Mouse (Mus musculus) MEL (cell line): ENCODE results near the gene Cachd1. TPM values are rescaled to one million over a fixed set of nuclear protein-coding genes. Genes with fewer than 3 reads are reported as not detected.

Experiments
- DNase-seq: peaks from one replicate; pipeline ENCODE4 v3.0.0; 2011; ENCODE audit warnings: low read depth, low spot score
- H3K27ac ChIP-seq: 2 replicates; pipeline ENCODE4 v1.5.1; 2012; ENCODE audit warnings: low read depth, mild to moderate bottlenecking, control low read depth, low read length, moderate library complexity; ENCODE audit not compliant: control insufficient read depth
- H3K27me3 ChIP-seq, 2 experiments: fragments of 150-350 bp in 1 of 2; sonication (generic) in 1 of 2; 2 replicates each; pipeline ENCODE4 v1.6.1; 2012; ENCODE audit warnings: low read length in 2 of 2, mild to moderate bottlenecking in 2 of 2, improper control_type of control experiment in 1 of 2, moderate library complexity in 1 of 2; ENCODE audit not compliant: insufficient read depth in 2 of 2, control insufficient read depth in 1 of 2
- H3K36me3 ChIP-seq, 2 experiments: 2 replicates each; pipeline ENCODE4 v1.6.1; 2012 to 2014; ENCODE audit warnings: low read length in 2 of 2, improper control_type of control experiment in 1 of 2, inconsistent platforms in 1 of 2, mild to moderate bottlenecking in 1 of 2; ENCODE audit not compliant: insufficient read depth in 2 of 2, control insufficient read depth in 1 of 2
- H3K4me1 ChIP-seq, 2 experiments: fragments of 150-350 bp in 1 of 2; sonication (generic) in 1 of 2; 2 replicates each; pipeline ENCODE4 v1.6.1; 2012; ENCODE audit warnings: low read length in 2 of 2, improper control_type of control experiment in 1 of 2, mild to moderate bottlenecking in 1 of 2; ENCODE audit not compliant: insufficient read depth in 2 of 2, control insufficient read depth in 1 of 2
- H3K4me3 ChIP-seq, 2 experiments: fragments of 150-350 bp in 1 of 2; sonication (generic) in 1 of 2; 2 replicates each; pipeline ENCODE4 v1.5.1; 2012; ENCODE audit warnings: low read depth in 2 of 2, low read length in 2 of 2, mild to moderate bottlenecking in 2 of 2, moderate library complexity in 2 of 2, control low read depth in 1 of 2, improper control_type of control experiment in 1 of 2; ENCODE audit not compliant: control insufficient read depth in 1 of 2, insufficient read depth in 1 of 2
- H3K79me2 ChIP-seq: 2 replicates; pipeline ENCODE4 v1.6.1; 2012; ENCODE audit warnings: mild to moderate bottlenecking, low read length, moderate library complexity; ENCODE audit not compliant: control insufficient read depth, poor library complexity, insufficient read depth
- H3K9ac ChIP-seq: 2 replicates; pipeline ENCODE4 v1.6.1; 2012; ENCODE audit warnings: low read depth, mild to moderate bottlenecking, control low read depth, low read length, moderate library complexity; ENCODE audit not compliant: control insufficient read depth, poor library complexity, severe bottlenecking
- H3K9me3 ChIP-seq: fragments of 150-350 bp; sonication (generic); replicated peaks from 2 replicates; pipeline ENCODE4 v1.6.1; 2012; ENCODE audit warnings: mild to moderate bottlenecking, low read length, improper control_type of control experiment, moderate library complexity; ENCODE audit not compliant: insufficient read depth
- BHLHE40 ChIP-seq: IDR thresholded peaks from 2 replicates; pipeline ENCODE4 v1.6.1; 2012; ENCODE audit warnings: low read depth, mild to moderate bottlenecking, inconsistent platforms, low read length, improper control_type of control experiment, borderline replicate concordance
- CHD2 ChIP-seq: IDR thresholded peaks from 2 replicates; pipeline ENCODE4 v1.6.1; 2011; ENCODE audit warnings: low read length, improper control_type of control experiment
- E2F4 ChIP-seq: IDR thresholded peaks from 2 replicates; pipeline ENCODE4 v1.6.1; 2011; ENCODE audit warnings: low read depth, low read length, improper control_type of control experiment, borderline replicate concordance
- EP300 ChIP-seq, 2 experiments: IDR thresholded peaks; 2 replicates each; pipeline ENCODE4 v1.6.1; 2011; ENCODE audit warnings: improper control_type of control experiment in 2 of 2, low read length in 2 of 2, low read depth in 1 of 2, mild to moderate bottlenecking in 1 of 2
- GABPA ChIP-seq: IDR thresholded peaks from 2 replicates; pipeline ENCODE4 v1.6.1; 2012; ENCODE audit warnings: low read depth, mild to moderate bottlenecking, inconsistent platforms, low read length, improper control_type of control experiment, moderate library complexity
- GATA1 ChIP-seq: IDR thresholded peaks from 2 replicates; pipeline ENCODE4 v1.6.1; 2011; ENCODE audit warnings: low read depth, low read length, improper control_type of control experiment
- HCFC1 ChIP-seq: IDR thresholded peaks from 2 replicates; pipeline ENCODE4 v1.6.1; 2012; ENCODE audit warnings: low read depth, mild to moderate bottlenecking, inconsistent platforms, low read length, improper control_type of control experiment, moderate library complexity
- KAT2A ChIP-seq: conservative IDR thresholded peaks from 2 replicates; pipeline ENCODE4 v1.6.1; 2012; ENCODE audit warnings: low read depth, low read length, improper control_type of control experiment, inconsistent platforms
- MAX ChIP-seq: IDR thresholded peaks from 2 replicates; pipeline ENCODE4 v1.6.1; 2011; ENCODE audit warnings: low read length, improper control_type of control experiment
- MAZ ChIP-seq: IDR thresholded peaks from 2 replicates; pipeline ENCODE4 v1.6.1; 2012; ENCODE audit warnings: low read depth, mild to moderate bottlenecking, inconsistent platforms, low read length, improper control_type of control experiment
- MYB ChIP-seq: IDR thresholded peaks from 2 replicates; pipeline ENCODE4 v1.6.1; 2011; ENCODE audit warnings: mild to moderate bottlenecking, low read depth, low read length, improper control_type of control experiment
- MYC ChIP-seq: IDR thresholded peaks from 2 replicates; pipeline ENCODE4 v1.6.1; 2011; ENCODE audit warnings: low read depth, mild to moderate bottlenecking, low read length, improper control_type of control experiment, moderate library complexity
- NELFE ChIP-seq: IDR thresholded peaks from 2 replicates; pipeline ENCODE4 v1.6.1; 2011; ENCODE audit warnings: low read depth, low read length, improper control_type of control experiment
- NRF1 ChIP-seq: IDR thresholded peaks from 2 replicates; pipeline ENCODE4 v1.6.1; 2014; ENCODE audit warnings: low read depth, mild to moderate bottlenecking, inconsistent platforms, low read length, improper control_type of control experiment, moderate library complexity; ENCODE audit not compliant: poor library complexity, insufficient read depth, severe bottlenecking
- RAD21 ChIP-seq: IDR thresholded peaks from 2 replicates; pipeline ENCODE4 v1.6.1; 2011; ENCODE audit warnings: mild to moderate bottlenecking, low read depth, low read length, improper control_type of control experiment
- RCOR1 ChIP-seq: IDR thresholded peaks from 2 replicates; pipeline ENCODE4 v1.6.1; 2012; ENCODE audit warnings: low read depth, mild to moderate bottlenecking, inconsistent platforms, low read length, improper control_type of control experiment
- SIN3A ChIP-seq: IDR thresholded peaks from 2 replicates; pipeline ENCODE4 v1.6.1; 2012; ENCODE audit warnings: low read length, improper control_type of control experiment, inconsistent platforms
- TAL1 ChIP-seq: IDR thresholded peaks from 2 replicates; pipeline ENCODE4 v1.6.1; 2012; ENCODE audit warnings: mild to moderate bottlenecking, inconsistent platforms, low read length, moderate library complexity, mixed read lengths
- TBP ChIP-seq: IDR thresholded peaks from 2 replicates; pipeline ENCODE4 v1.8.0; 2011; ENCODE audit warnings: low read depth, low read length, improper control_type of control experiment
- UBTF ChIP-seq: IDR thresholded peaks from 2 replicates; pipeline ENCODE4 v1.6.1; 2012; ENCODE audit warnings: low read depth, mild to moderate bottlenecking, inconsistent platforms, low read length, improper control_type of control experiment, moderate library complexity, borderline replicate concordance; ENCODE audit not compliant: insufficient read depth
- USF1 ChIP-seq: IDR thresholded peaks from 2 replicates; pipeline ENCODE4 v1.6.1; 2014; ENCODE audit warnings: low read depth, mild to moderate bottlenecking, inconsistent platforms, low read length, improper control_type of control experiment, moderate library complexity
- USF2 ChIP-seq, 2 experiments: IDR thresholded peaks; 2 replicates each; pipeline ENCODE4 v1.6.1; 2011 to 2012; ENCODE audit warnings: improper control_type of control experiment in 2 of 2, low read length in 2 of 2, borderline replicate concordance in 1 of 2, inconsistent platforms in 1 of 2, low read depth in 1 of 2, mild to moderate bottlenecking in 1 of 2; ENCODE audit not compliant: insufficient read depth in 1 of 2
- ZC3H11A ChIP-seq: IDR thresholded peaks from 2 replicates; pipeline ENCODE4 v1.6.1; 2012; ENCODE audit warnings: low read depth, mild to moderate bottlenecking, inconsistent platforms, low read length, improper control_type of control experiment
- ZNF384 ChIP-seq: IDR thresholded peaks from 2 replicates; pipeline ENCODE4 v1.6.1; 2012; ENCODE audit warnings: low read depth, mild to moderate bottlenecking, inconsistent platforms, low read length, improper control_type of control experiment
- polyA plus RNA-seq, 2 experiments: library from polyadenylated mRNA; stranded (reverse) in 1 of 2; unstranded in 1 of 2; fragments of >175 nt in 1 of 2; fragments of >200 nt in 1 of 2; gene quantifications; 2 replicates each; pipeline versions ENCODE4 v1.2.1 to v1.2.4; 2012; ENCODE audit warnings: low replicate concordance in 2 of 2, low read depth in 1 of 2; ENCODE audit not compliant: insufficient read length in 2 of 2, insufficient read depth in 1 of 2, missing spikeins in 1 of 2
- total RNA-seq: library from RNA; depleted of rRNA; stranded (reverse); fragments of 300-350 nt; gene quantifications from 2 replicates; pipeline ENCODE4 v1.2.3, GENCODE M21; 2012

Cachd1 gene
- total and polyA plus RNA-seq, 3 experiments = 4.0 to 15.8 TPM; not detected in 1

DNA sequence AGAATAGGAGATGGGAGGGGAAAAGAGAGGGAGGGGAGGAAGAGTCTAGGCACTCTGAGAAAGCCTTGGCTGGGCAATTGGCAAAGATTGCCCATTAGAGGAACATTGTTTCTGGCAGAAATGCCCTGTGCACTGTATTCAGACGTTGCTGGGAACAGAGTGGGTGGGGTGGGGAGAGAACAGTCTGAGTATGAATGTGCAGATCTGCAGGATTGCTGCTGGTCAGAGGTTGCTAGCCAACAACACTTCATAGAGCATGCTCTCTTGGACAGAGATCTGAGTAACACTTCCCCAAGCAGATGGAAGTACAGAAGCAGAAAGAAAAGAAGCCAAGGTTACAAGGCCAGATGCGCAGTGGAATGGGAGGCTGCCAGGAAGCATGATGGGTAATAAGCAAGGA lies 285.7 kb downstream of the Cachd1 start:
- Histone ChIP-seq H3K79me2 (no peaks in the 10 kb centered on the region), H3K27ac (no peak overlapping the region), H3K4me3 (no peak overlapping the region), H3K9ac (no peak overlapping the region), H3K4me1 (no peaks in the 10 kb centered on the region), H3K36me3 (no peaks in the 10 kb centered on the region), H3K27me3 (no peaks in the 10 kb centered on the region), H3K9me3 (no peaks in the 10 kb centered on the region)
- no peak for DNase-seq
- no peak for TF ChIP-seq E2F4
- TF ChIP-seq RAD21 = no peak
- no peak for TF ChIP-seq ZNF384
- TF ChIP-seq UBTF = no peak
- no peak for TF ChIP-seq TAL1
- no peak for TF ChIP-seq USF2 (IDR thresholded peaks at IDR 0.05; ENCODE audit: borderline replicate concordance in 1 of 2, insufficient read depth in 1 of 2, low read depth in 1 of 2, low read length in 2 of 2)
- no peak for TF ChIP-seq BHLHE40
- no peak for TF ChIP-seq MYB
- TF ChIP-seq KAT2A = no peak
- no peak for TF ChIP-seq TBP
- TF ChIP-seq RCOR1 = no peak
- TF ChIP-seq USF1 = no peak
- no peak for TF ChIP-seq MAX
- TF ChIP-seq ZC3H11A = no peak
- TF ChIP-seq CHD2 = no peak
- TF ChIP-seq GATA1 = no peak
- no peak for TF ChIP-seq NRF1
- no peak for TF ChIP-seq HCFC1
- no peak for TF ChIP-seq GABPA

DNA sequence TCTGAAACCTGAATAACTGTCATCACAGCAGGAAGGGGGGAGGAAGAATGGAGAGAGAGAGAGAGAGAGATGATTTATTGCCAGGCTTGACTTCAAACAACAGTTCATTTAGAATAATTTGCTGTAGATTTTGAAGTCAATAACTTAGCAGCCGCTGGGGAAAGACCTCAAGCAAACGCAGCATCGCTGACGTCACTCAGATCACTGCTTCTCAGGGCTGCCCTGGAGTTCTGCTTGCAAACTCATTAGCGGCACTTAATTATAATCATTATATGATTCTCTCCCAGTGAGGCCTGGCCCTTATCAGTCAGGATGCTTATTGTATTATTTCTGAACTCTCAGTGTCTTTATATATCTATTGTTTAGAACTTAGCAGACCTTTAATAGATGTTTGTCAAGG lies 289.9 kb downstream of the Cachd1 start:
- TF ChIP-seq RAD21 = no peak
- no peak for TF ChIP-seq EP300 (IDR thresholded peaks at IDR 0.05; ENCODE audit: low read depth in 1 of 2, low read length in 2 of 2)
- TF ChIP-seq SIN3A = no peak
- TF ChIP-seq NELFE = no peak
- TF ChIP-seq USF1 = no peak
- no peak for TF ChIP-seq MAZ
- TF ChIP-seq ZNF384 = no peak
- no peak for TF ChIP-seq MYC
- TF ChIP-seq, all 39 proteins: peak for 0
- H3K79me2 ChIP-seq = no peaks in the 10 kb centered on the region

More for the DNA sequence above, 289.9 kb downstream of the Cachd1 start:
- Histone ChIP-seq H3K36me3 (no peaks in the 10 kb centered on the region), H3K4me3 (no peak overlapping the region), H3K27ac (no peak overlapping the region), H3K9ac (no peak overlapping the region), H3K9me3 (no peaks in the 10 kb centered on the region), H3K27me3 (no peaks in the 10 kb centered on the region), H3K4me1 (no peaks in the 10 kb centered on the region)
- no peak for DNase-seq
